Mouse (Mus musculus): ENCODE results near the gene Foxq1. TPM values are rescaled to one million over a fixed set of nuclear protein-coding genes. Genes with fewer than 3 reads are reported as not detected.

The Foxq1 gene
- polyA plus RNA-seq, 1 experiment from 2014 or later: 1.2 TPM

DNA sequence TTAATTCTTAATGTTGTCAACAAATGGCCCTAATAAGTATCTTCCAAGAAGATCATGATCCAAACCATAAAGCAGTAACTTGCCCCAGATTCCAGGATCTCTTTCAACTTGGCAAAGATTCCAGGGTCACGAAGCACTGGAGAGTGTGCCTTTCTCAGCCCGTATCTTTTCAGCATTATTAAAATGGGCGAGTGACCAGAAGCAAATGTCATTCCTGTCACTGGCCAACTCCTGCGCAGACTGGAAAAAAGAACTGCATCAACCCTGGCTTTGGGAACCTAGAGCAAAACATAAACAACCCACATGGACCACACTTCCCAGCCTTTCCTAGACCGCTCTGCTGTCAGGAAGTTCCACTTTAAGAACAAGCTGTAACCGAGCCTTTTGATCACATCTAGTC is 8.5 kb downstream of the Foxq1 start:
- ATAC-seq: no peak
- peaks cover 30% of the 10 kb centered on the region for H3K27me3 ChIP-seq (replicated peaks; ENCODE audit: control insufficient read depth, insufficient read depth, low read length)
- no peak overlapping the region for H3K4me3 ChIP-seq (ENCODE audit: low read length)
- H3K9ac ChIP-seq (ENCODE audit: low read depth, low read length): no peak overlapping the region
- H3K4me1 ChIP-seq (ENCODE audit: control insufficient read depth, insufficient read depth, low read depth, low read length): peaks cover 6% of the 10 kb centered on the region; the same call in 1 of the 2 replicates
- H3K9me3 ChIP-seq (ENCODE audit: control insufficient read depth, low read length): no peaks in the 10 kb centered on the region
- 52% methylated on average over 6 of the region's 6 CpGs for WGBS
- H3K4me2 ChIP-seq (ENCODE audit: low read length): no peak overlapping the region
- no peaks in the 10 kb centered on the region for H3K36me3 ChIP-seq (ENCODE audit: control insufficient read depth, insufficient read depth, low read length)
- H3K27ac ChIP-seq (ENCODE audit: low read depth, low read length): no peak overlapping the region

DNA sequence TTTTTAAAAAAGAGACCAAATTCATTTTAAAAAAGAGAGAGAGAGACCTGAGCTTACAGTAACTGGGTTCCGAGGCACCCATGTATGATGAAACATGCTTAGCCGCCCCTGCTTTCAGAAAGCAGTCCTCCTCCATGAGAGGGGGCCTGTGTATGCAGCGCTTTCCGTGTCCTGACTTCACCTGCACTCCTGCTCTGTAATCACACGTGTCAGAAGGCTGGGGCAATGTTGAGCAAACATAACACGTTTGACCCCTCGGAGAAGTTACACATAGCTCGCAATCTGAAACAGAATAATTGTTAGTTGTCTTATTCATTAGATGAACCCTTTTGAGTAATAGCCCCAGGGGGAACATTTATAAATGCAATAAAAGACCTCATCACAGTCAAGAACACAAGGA is 11.2 kb downstream of the Foxq1 start:
- H3K9ac ChIP-seq (ENCODE audit: low read depth, low read length): no peak overlapping the region
- H3K4me2 ChIP-seq (ENCODE audit: low read length): no peak overlapping the region
- WGBS: 84% methylated on average over 8 of the region's 8 CpGs
- H3K36me3 ChIP-seq (ENCODE audit: control insufficient read depth, insufficient read depth, low read length): no peaks in the 10 kb centered on the region
- peaks cover 9% of the 10 kb centered on the region for H3K27me3 ChIP-seq (replicated peaks; ENCODE audit: control insufficient read depth, insufficient read depth, low read length)
- H3K4me1 ChIP-seq (ENCODE audit: control insufficient read depth, insufficient read depth, low read depth, low read length): no peaks in the 10 kb centered on the region
- no peak for ATAC-seq
- no peaks in the 10 kb centered on the region for H3K9me3 ChIP-seq (ENCODE audit: control insufficient read depth, low read length)
- no peak overlapping the region for H3K27ac ChIP-seq (ENCODE audit: low read depth, low read length)
- H3K4me3 ChIP-seq (ENCODE audit: low read length): no peak overlapping the region

DNA sequence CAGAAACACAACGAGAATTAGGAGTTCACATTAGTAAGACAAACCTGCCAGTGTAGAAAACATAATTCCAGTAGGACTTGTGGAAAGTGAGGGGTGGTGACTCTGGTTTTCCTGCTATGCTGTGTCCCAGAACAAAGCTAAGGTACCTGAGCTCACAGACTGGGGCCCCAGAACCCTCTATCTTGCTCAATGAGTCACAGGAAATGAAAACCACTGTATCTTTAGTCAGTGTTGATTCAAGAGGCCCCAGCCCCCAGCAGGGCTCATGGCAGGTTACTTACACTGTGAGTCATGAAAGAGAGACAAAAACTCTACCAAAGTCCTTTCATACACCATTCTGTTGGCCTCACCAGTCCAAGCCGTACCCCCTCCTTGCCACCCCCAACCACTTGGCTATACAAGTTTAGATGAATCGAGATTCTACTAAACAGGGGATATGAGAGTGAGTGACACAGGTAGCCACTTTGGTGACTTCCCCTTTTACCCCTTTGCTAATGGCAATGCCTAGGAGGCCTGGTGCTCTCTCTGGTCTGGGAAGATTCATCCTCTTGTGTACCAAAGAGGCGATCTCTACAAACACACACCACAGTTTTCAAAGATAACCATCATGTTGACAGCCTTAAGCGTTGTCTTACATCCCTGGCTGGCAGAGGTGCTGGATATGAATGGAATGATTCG is 11.8 kb downstream of the Foxq1 start:
- Histone ChIP-seq H3K36me3 (ENCODE audit: control insufficient read depth, insufficient read depth, low read length) (no peaks in the 10 kb centered on the region), H3K27me3 (replicated peaks; ENCODE audit: control insufficient read depth, insufficient read depth, low read length) (peaks cover 4% of the 10 kb centered on the region; the same call in 1 of the 2 replicates), H3K4me2 (ENCODE audit: low read length) (no peak overlapping the region), H3K9ac (ENCODE audit: low read depth, low read length) (no peak overlapping the region), H3K9me3 (ENCODE audit: control insufficient read depth, low read length) (no peaks in the 10 kb centered on the region), H3K4me1 (ENCODE audit: control insufficient read depth, insufficient read depth, low read depth, low read length) (no peaks in the 10 kb centered on the region), H3K27ac (ENCODE audit: low read depth, low read length) (no peak overlapping the region), H3K4me3 (ENCODE audit: low read length) (no peak overlapping the region)
- ATAC-seq: no peak
- 87% methylated on average over 6 of the region's 6 CpGs for WGBS

DNA sequence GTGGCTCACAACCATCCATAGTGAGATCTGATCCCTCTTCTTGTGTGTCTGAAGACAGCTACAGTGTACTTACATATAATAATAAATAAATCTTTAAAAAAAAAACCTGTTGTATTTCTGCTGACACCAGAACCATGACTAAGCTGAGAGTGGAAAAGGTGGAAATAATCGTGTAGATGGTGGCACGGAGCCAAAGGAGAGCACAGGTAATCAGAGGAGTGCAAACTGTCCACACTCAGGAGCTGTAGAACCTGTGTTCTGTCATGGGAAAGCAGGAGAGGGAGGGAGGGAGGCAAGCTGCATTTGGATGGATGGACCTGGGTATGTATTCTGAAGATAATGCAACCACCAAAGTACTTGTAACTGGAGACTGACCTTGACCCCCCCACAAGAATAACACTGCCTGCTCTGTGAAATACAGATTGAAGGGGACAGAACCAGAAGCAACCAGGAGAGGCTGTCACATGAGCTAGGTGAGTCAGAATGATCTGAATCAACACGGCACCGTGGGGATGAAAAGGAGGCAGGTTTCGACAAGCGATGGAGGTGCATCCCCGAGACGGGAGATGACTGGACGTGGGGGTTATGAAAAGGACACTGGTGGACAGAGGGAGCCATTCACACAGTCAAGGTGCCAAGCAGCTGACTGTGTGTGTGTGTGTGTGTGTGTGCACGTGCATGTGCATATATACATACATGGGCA is 17.0 kb downstream of the Foxq1 start:
- 93% methylated on average over 10 of the region's 10 CpGs for WGBS
- no peak overlapping the region for H3K9ac ChIP-seq (ENCODE audit: low read depth, low read length)
- H3K36me3 ChIP-seq (ENCODE audit: control insufficient read depth, insufficient read depth, low read length): no peaks in the 10 kb centered on the region
- no peak overlapping the region for H3K4me2 ChIP-seq (ENCODE audit: low read length)
- H3K4me3 ChIP-seq (ENCODE audit: low read length): no peak overlapping the region
- no peaks in the 10 kb centered on the region for H3K9me3 ChIP-seq (ENCODE audit: control insufficient read depth, low read length)
- no peaks in the 10 kb centered on the region for H3K4me1 ChIP-seq (ENCODE audit: control insufficient read depth, insufficient read depth, low read depth, low read length)
- no peak overlapping the region for H3K27ac ChIP-seq (ENCODE audit: low read depth, low read length)
- no peak for ATAC-seq
- no peaks in the 10 kb centered on the region for H3K27me3 ChIP-seq (replicated peaks; ENCODE audit: control insufficient read depth, insufficient read depth, low read length)

DNA sequence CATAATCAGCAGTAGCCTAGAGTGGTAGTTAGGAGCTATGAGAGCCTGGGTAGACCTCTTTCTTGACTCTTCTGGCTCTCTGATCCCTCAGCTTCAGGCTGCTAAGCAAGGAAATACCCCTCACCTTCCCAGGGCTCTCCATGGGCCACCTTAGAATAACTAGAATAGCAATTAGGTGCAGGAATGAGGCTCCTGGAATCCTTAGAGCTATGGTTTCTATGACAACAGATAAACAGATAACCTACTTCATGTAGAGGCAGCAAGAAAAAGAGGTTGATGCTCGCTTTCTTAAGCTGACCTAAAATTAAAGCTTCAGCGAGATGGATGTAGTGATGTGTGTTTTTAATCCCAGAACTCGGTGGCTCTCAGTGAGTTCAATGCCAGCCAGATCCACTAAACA is 18.7 kb downstream of the Foxq1 start:
- 75% methylated on average over 3 of the region's 3 CpGs for WGBS
- Histone ChIP-seq H3K27ac (ENCODE audit: low read depth, low read length) (no peak overlapping the region), H3K36me3 (ENCODE audit: control insufficient read depth, insufficient read depth, low read length) (no peaks in the 10 kb centered on the region), H3K27me3 (replicated peaks; ENCODE audit: control insufficient read depth, insufficient read depth, low read length) (no peaks in the 10 kb centered on the region), H3K4me1 (ENCODE audit: control insufficient read depth, insufficient read depth, low read depth, low read length) (no peaks in the 10 kb centered on the region), H3K4me2 (ENCODE audit: low read length) (no peak overlapping the region), H3K9ac (ENCODE audit: low read depth, low read length) (no peak overlapping the region), H3K4me3 (ENCODE audit: low read length) (no peak overlapping the region), H3K9me3 (ENCODE audit: control insufficient read depth, low read length) (no peaks in the 10 kb centered on the region)
- ATAC-seq: no peak

DNA sequence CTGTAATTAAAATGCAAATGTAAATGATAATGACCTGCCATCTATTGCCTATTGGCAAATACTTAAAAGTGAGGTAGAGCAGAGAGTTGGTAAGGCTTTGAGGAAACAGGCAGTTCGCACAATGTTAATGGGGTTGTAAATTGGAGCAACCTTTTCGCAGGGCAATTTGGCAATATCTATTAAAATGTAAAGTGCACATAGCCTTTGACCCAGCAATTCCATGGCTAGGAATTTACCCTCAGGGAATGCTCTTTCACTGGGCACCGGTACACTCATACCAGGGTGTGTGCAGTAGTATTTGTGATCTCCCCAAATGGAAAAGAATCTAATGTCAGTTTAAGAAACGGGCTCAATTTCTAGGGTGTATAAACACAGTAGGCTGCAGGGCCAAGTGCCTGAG is 20.8 kb downstream of the Foxq1 start:
- ATAC-seq: no peak
- Histone ChIP-seq H3K9ac (ENCODE audit: low read depth, low read length) (no peak overlapping the region), H3K36me3 (ENCODE audit: control insufficient read depth, insufficient read depth, low read length) (no peaks in the 10 kb centered on the region), H3K4me3 (ENCODE audit: low read length) (no peak overlapping the region), H3K4me2 (ENCODE audit: low read length) (no peak overlapping the region), H3K9me3 (ENCODE audit: control insufficient read depth, low read length) (no peaks in the 10 kb centered on the region), H3K4me1 (ENCODE audit: control insufficient read depth, insufficient read depth, low read depth, low read length) (no peaks in the 10 kb centered on the region), H3K27ac (ENCODE audit: low read depth, low read length) (no peak overlapping the region), H3K27me3 (replicated peaks; ENCODE audit: control insufficient read depth, insufficient read depth, low read length) (no peaks in the 10 kb centered on the region)
- 56% methylated on average over 4 of the region's 4 CpGs for WGBS

DNA sequence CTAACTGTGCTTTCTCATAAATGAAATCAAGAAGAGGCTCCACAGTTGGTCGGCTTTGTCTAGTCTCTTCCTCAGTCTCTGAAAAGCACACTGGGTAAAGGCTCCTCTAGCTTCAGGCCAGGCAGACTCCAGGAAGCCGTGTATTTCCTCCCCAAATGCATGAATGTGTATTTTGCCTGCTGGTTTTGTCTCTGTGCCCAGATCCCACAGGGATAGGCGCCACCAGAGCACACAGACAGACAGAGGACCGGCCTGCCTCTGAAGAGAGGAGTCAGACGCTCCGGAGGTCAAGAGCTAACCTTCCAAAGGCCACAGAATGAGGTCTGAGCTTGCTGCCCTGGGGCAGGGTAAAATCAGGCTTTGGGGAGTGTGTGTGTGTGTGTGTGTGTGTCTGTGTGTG is 21.6 kb downstream of the Foxq1 start:
- Histone ChIP-seq H3K27me3 (replicated peaks; ENCODE audit: control insufficient read depth, insufficient read depth, low read length) (no peaks in the 10 kb centered on the region), H3K4me3 (ENCODE audit: low read length) (no peak overlapping the region), H3K9ac (ENCODE audit: low read depth, low read length) (no peak overlapping the region), H3K9me3 (ENCODE audit: control insufficient read depth, low read length) (no peaks in the 10 kb centered on the region), H3K36me3 (ENCODE audit: control insufficient read depth, insufficient read depth, low read length) (no peaks in the 10 kb centered on the region), H3K4me2 (ENCODE audit: low read length) (no peak overlapping the region), H3K27ac (ENCODE audit: low read depth, low read length) (no peak overlapping the region), H3K4me1 (ENCODE audit: control insufficient read depth, insufficient read depth, low read depth, low read length) (no peaks in the 10 kb centered on the region)
- ATAC-seq: peak; percentile 58
- 22% methylated on average over 6 of the region's 6 CpGs for WGBS

DNA sequence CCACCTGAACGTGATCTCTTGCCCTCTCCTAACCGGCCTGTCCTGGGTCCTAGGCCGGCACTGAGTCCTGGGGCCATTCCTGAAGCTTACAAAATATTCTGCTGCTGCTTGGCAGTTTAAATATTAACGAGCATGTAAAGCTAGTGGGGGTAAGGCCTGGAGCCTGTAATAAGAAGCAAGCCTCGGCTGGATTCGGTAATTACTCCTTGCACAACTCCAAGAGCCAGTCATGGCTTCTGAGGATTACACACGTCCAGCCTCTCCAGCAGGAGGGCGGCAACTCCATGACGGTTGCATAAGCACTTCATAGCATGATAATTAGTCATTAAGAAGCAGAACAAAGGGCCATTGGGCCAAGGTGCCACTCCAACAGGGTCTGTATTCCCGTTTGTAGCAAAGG is 22.5 kb downstream of the Foxq1 start:
- no peak overlapping the region for H3K4me3 ChIP-seq (ENCODE audit: low read length)
- no peak overlapping the region for H3K9ac ChIP-seq (ENCODE audit: low read depth, low read length)
- H3K4me1 ChIP-seq (ENCODE audit: control insufficient read depth, insufficient read depth, low read depth, low read length): no peaks in the 10 kb centered on the region
- H3K4me2 ChIP-seq (ENCODE audit: low read length): no peak overlapping the region
- H3K27me3 ChIP-seq (replicated peaks; ENCODE audit: control insufficient read depth, insufficient read depth, low read length): no peaks in the 10 kb centered on the region
- no peaks in the 10 kb centered on the region for H3K36me3 ChIP-seq (ENCODE audit: control insufficient read depth, insufficient read depth, low read length)
- ATAC-seq: no peak
- no peaks in the 10 kb centered on the region for H3K9me3 ChIP-seq (ENCODE audit: control insufficient read depth, low read length)
- no peak overlapping the region for H3K27ac ChIP-seq (ENCODE audit: low read depth, low read length)
- WGBS: 47% methylated on average over 10 of the region's 10 CpGs

DNA sequence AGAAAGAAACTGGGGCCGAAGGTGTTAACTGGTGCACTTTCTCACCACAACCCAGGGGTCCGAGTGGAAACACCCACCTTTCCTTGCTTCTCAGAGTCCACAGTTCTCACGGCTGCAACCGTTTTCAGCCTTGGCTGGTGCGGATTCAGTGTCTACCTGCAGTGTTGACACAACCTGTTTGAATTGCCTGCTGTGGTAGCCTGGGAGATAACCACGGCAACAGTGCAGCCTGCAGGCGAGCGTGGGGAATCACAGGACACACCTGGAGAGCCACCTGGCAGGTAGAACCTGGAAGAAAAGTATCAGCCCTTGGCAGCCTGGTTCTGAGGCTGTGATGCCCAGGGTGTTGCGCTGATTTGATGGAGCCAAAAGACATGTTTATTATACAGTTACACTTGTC is 23.9 kb downstream of the Foxq1 start:
- no peaks in the 10 kb centered on the region for H3K36me3 ChIP-seq (ENCODE audit: control insufficient read depth, insufficient read depth, low read length)
- H3K27ac ChIP-seq (ENCODE audit: low read depth, low read length): no peak overlapping the region
- no peak overlapping the region for H3K4me2 ChIP-seq (ENCODE audit: low read length)
- no peak overlapping the region for H3K9ac ChIP-seq (ENCODE audit: low read depth, low read length)
- WGBS: 64% methylated on average over 9 of the region's 9 CpGs
- H3K9me3 ChIP-seq (ENCODE audit: control insufficient read depth, low read length): no peaks in the 10 kb centered on the region
- H3K4me3 ChIP-seq (ENCODE audit: low read length): no peak overlapping the region
- H3K27me3 ChIP-seq (replicated peaks; ENCODE audit: control insufficient read depth, insufficient read depth, low read length): no peaks in the 10 kb centered on the region
- no peak for ATAC-seq
- H3K4me1 ChIP-seq (ENCODE audit: control insufficient read depth, insufficient read depth, low read depth, low read length): no peaks in the 10 kb centered on the region
